Mouse (Mus musculus): ENCODE measurements around the gene Robo1. TPM values are rescaled to one million over a fixed set of nuclear protein-coding genes. Genes with fewer than 3 reads are reported as not detected.
A peak's percentile ranks its signal among the peaks of the same experiment; 100 is the strongest.

Robo1 gene
- polyA plus RNA-seq, 1 experiment from 2014 or later: 18.3 TPM

DNA sequence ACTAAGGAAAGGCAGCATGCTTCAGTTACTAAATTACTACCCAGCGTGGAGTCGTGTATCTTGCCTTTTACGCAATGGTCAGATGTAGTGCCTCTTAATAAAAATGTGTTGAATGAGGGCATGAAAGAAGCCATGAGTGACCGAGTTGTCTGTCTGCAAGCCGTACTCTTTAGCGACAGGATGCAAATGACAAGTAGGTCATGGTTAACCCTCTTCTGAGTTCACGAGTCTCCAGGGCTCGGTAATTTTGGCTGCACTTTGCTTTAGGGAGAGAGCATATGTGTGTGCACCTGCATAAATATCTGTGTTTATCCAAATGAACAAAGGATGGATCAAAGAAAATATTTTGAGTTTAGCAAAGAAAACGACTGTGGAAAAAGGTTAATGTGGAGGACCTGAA is 533.0 kb downstream of the Robo1 start:
- no peak overlapping the region for H3K27ac ChIP-seq (replicated peaks)
- WGBS: 76% methylated on average over 9 of the region's 9 CpGs
- H3K27me3 ChIP-seq (replicated peaks): no peaks in the 10 kb centered on the region
- H3K4me3 ChIP-seq: no peak overlapping the region
- no peak; the same call in 1 of the 2 replicates for ATAC-seq (ENCODE audit: extremely low read depth, insufficient number of reproducible peaks, low FRiP score, low TSS enrichment)
- no peak overlapping the region for H3K4me2 ChIP-seq
- H3K4me1 ChIP-seq: peaks cover 3% of the 10 kb centered on the region; the same call in 1 of the 2 replicates
- no peak overlapping the region for H3K9ac ChIP-seq
- no peaks in the 10 kb centered on the region for H3K36me3 ChIP-seq
- no peaks in the 10 kb centered on the region for H3K9me3 ChIP-seq

DNA sequence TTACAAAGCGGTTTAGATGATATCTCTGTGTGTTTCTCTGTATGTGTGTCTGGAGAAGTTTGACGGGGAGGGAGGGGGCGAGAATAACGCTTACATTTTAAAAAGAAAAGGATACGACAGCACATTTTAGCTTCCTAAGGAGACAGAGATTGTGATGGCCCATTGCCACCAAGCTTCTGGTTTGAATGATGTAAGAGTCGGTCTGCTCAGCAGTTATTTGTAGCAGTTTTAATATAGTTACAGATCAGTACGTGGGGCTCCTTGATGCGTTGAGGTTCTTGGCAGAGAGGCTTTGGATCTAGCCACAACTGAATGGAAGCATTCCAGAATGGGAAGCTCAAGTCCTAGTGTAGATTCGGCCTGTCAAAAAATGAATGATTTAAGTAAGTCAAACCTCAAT is 546.0 kb downstream of the Robo1 start:
- Histone ChIP-seq H3K27me3 (replicated peaks) (no peaks in the 10 kb centered on the region), H3K27ac (replicated peaks) (no peak overlapping the region), H3K4me3 (no peak overlapping the region), H3K4me1 (no peaks in the 10 kb centered on the region), H3K4me2 (no peak overlapping the region), H3K9ac (no peak overlapping the region), H3K36me3 (no peaks in the 10 kb centered on the region), H3K9me3 (no peaks in the 10 kb centered on the region)
- WGBS: 73% methylated on average over 9 of the region's 9 CpGs
- no peak for ATAC-seq (ENCODE audit: extremely low read depth, insufficient number of reproducible peaks, low FRiP score, low TSS enrichment)

DNA sequence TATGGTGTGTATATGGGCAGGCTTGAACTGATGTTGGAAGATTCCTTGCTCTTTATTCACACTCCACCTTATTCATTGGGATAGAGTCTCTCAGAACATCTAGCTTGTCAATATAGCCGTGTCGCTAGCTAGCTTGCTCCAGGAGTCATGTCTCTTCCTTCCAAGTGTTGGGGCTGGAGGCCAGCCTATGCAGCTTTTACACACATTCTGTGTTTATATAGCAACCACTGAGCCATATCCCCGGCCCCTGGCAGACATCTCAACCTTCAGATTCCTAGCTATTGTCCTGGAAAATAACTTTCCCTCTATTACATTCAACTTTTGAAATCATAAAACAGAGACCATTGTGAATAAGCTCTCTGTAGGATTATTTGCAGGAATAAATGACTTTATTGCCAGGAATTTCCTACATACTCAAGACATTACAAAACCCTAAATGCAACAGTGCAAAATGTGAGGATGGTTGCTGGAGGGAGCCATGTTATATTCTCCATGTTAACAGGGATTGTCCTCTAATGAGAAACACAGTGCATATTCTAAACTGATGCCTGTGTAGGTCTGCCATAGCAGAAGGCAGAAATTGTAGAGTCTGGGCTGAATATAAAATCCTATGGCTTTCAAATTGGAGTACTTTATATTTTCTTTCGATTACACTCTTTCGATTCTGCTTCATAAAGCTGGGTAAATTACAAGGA is 546.9 kb downstream of the Robo1 start:
- Histone ChIP-seq H3K36me3 (no peaks in the 10 kb centered on the region), H3K27me3 (replicated peaks) (no peaks in the 10 kb centered on the region), H3K4me1 (no peaks in the 10 kb centered on the region), H3K4me3 (no peak overlapping the region), H3K4me2 (no peak overlapping the region), H3K9me3 (no peaks in the 10 kb centered on the region), H3K27ac (replicated peaks) (no peak overlapping the region), H3K9ac (no peak overlapping the region)
- 74% methylated on average over 5 of the region's 5 CpGs for WGBS
- ATAC-seq (ENCODE audit: extremely low read depth, insufficient number of reproducible peaks, low FRiP score, low TSS enrichment): no peak

DNA sequence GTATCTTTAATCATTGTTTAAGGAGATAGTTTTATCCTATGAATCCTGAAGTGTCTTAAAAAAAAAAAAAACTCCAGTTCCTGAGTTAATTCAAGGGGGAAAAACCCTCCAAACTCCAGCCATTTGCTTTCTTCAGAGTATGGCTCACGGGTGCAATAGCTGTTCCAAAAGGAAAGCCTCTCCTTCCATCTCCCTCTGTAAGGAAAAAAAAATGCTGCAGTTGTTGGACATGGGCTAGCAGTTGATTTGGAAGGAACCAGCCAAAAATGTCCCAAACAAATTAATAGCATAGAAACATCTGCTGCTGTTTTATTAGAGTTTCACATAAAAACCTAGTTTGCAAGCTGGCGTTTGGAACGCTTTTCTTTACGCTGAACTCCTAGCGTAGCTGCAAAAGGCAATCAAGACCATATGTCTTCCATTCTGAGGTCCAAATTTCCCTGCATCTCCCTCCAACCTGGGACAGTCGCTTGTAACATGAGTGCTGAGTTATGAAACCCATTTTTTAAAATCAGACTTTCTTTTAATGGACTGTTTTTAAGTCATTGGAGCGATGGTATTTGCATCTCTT is 553.7 kb downstream of the Robo1 start:
- ATAC-seq (ENCODE audit: extremely low read depth, insufficient number of reproducible peaks, low FRiP score, low TSS enrichment): no peak
- 82% methylated on average over 7 of the region's 7 CpGs for WGBS
- no peaks in the 10 kb centered on the region for H3K9me3 ChIP-seq

DNA sequence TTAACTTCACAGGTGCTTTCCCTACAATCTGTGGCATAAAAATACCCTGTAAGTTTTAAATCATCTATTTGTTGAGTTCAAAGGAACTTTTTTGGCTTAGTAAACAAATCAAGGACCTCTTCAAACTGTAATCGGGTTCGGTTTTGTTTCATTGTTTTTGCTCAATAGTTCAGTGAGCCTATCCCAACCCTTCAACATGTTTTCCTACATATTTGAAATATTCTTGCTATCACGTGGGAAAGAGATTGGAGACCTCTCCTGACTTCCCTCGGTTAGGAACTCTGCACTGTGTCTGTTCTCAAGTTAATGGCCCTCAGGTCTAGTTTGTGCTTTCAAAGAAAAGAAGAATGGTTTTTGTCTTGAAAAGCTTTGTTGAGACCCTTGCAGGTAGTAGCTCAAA is 557.9 kb downstream of the Robo1 start:
- Histone ChIP-seq H3K9me3 (no peaks in the 10 kb centered on the region), H3K9ac (no peak overlapping the region), H3K36me3 (no peaks in the 10 kb centered on the region), H3K27ac (replicated peaks) (no peak overlapping the region), H3K27me3 (replicated peaks) (no peaks in the 10 kb centered on the region), H3K4me1 (peaks cover 6% of the 10 kb centered on the region), H3K4me3 (no peak overlapping the region), H3K4me2 (no peak overlapping the region)
- 38% methylated on average over 4 of the region's 4 CpGs for WGBS
- no peak for ATAC-seq (ENCODE audit: extremely low read depth, insufficient number of reproducible peaks, low FRiP score, low TSS enrichment)

More for the DNA sequence above, 553.7 kb downstream of the Robo1 start:
- Histone ChIP-seq H3K9ac (no peak overlapping the region), H3K27me3 (replicated peaks) (no peaks in the 10 kb centered on the region), H3K4me1 (peaks cover 6% of the 10 kb centered on the region), H3K36me3 (no peaks in the 10 kb centered on the region), H3K4me2 (no peak overlapping the region), H3K4me3 (no peak overlapping the region), H3K27ac (replicated peaks) (no peak overlapping the region)

DNA sequence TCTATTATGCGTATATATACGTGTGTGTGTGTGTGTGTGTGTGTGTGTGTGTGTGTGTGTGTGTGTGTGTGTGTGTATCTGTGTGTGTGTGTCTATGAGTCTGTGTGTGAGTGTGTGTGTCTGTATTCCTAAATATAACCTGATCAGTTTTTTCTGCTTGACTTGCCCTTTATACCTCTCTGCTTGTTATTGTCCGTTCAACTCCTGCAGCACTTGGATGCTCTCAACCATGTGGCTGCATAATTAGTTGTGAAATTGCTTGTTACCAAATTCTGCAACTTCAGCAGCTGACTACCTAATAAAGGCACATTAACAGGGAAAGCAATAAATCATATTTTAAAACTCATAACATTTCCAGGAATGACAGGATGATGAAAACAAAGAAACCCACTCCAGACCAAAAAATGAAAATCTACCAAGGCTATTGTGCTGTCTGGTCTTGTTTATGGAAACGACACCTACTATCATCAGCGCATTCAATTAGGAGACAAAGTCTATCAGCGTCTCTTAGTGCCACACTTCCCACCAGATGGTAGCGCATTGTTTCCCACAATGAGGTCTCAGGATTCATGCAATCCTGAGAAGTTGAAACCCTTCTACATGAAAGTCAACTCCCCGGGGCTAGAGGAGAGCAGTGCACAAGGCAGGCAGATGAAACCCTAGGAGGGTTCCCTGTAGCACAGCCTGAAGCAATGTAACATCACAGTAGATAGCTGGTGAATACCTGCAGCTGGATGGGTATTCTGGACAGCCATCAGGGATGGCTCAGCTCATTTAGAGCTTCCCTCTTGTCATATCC is 567.0 kb downstream of the Robo1 start:
- Histone ChIP-seq H3K27me3 (replicated peaks) (no peaks in the 10 kb centered on the region), H3K4me2 (no peak overlapping the region), H3K27ac (replicated peaks) (no peak overlapping the region), H3K9ac (no peak overlapping the region), H3K4me3 (no peak overlapping the region), H3K9me3 (no peaks in the 10 kb centered on the region), H3K36me3 (no peaks in the 10 kb centered on the region), H3K4me1 (peaks cover 8% of the 10 kb centered on the region)
- 72% methylated on average over 8 of the region's 8 CpGs for WGBS
- no peak for ATAC-seq (ENCODE audit: extremely low read depth, insufficient number of reproducible peaks, low FRiP score, low TSS enrichment)

DNA sequence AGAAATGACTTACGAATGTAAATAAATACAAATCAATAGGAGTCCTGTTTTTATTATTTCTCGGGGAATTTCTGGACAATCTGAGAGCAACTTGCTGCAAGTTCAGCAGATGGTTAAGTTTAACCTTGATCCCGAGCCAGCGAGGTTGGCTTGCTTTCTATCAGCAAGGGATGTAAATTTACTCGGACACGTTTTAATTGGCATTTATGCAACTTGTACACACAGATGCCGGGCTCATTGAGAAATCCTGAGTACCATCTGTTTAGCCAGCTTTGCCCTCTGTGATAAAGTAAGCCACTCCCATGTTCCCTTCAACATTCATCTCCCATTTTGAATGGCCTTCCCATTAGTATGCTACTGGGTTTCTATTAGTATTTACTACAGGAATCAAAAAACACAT is 580.0 kb downstream of the Robo1 start:
- no peak overlapping the region for H3K9ac ChIP-seq
- H3K4me2 ChIP-seq: no peak overlapping the region
- H3K4me3 ChIP-seq: no peak overlapping the region
- H3K27me3 ChIP-seq (replicated peaks): no peaks in the 10 kb centered on the region
- no peaks in the 10 kb centered on the region for H3K36me3 ChIP-seq
- H3K27ac ChIP-seq (replicated peaks): no peak overlapping the region
- H3K4me1 ChIP-seq: 0 out of 2 replicates have a peak, but pooled peaks cover 8% of the 10 kb centered on the region
- ATAC-seq (ENCODE audit: extremely low read depth, insufficient number of reproducible peaks, low FRiP score, low TSS enrichment): no peak
- 78% methylated on average over 7 of the region's 7 CpGs for WGBS
- no peaks in the 10 kb centered on the region for H3K9me3 ChIP-seq

DNA sequence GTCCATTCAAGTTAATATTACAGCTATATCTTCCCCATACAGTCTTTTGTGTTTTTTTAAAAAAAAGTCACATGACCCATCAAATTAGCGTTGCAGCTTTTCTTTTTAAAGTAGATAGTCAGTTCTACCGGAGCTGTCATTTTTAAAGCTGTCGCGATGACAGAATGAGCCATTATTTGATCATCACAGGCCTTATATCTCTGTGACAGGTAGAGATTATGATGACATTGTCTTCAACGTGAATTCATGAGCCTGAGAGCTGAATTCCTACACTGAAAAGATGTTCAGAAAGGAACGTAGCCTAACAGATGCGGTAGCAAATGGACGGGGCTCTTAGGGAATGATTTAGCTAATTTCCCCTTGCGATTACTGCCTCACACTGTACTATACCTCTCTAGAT is 581.3 kb downstream of the Robo1 start:
- WGBS: 80% methylated on average over 9 of the region's 9 CpGs
- ATAC-seq (ENCODE audit: extremely low read depth, insufficient number of reproducible peaks, low FRiP score, low TSS enrichment): no peak
- Histone ChIP-seq H3K27me3 (replicated peaks) (no peaks in the 10 kb centered on the region), H3K36me3 (no peaks in the 10 kb centered on the region), H3K9ac (no peak overlapping the region), H3K4me3 (no peak overlapping the region), H3K9me3 (no peaks in the 10 kb centered on the region), H3K27ac (replicated peaks) (no peak overlapping the region), H3K4me2 (no peak overlapping the region), H3K4me1 (0 out of 2 replicates have a peak, but pooled peaks cover 8% of the 10 kb centered on the region)

DNA sequence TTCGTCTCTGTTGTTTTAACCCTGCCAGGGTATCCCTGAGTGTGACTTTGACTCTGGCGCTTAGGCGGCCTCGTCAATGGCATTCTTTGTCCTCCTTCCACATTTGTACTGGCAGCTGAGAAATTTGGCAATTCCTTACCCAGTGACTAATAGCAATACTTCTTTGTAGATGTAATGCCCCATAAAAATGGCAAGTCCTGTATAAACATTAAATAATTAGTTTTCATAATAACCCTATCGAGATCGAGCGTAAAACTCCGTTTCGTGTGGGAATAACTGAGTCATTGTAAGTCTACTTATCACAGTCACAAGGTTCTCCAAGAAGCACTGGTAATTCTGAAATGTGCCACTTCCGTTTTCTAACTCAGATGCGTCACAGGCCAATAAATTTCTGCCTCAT is 589.0 kb downstream of the Robo1 start:
- WGBS: 80% methylated on average over 11 of the region's 11 CpGs
- no peak for ATAC-seq (ENCODE audit: extremely low read depth, insufficient number of reproducible peaks, low FRiP score, low TSS enrichment)

DNA sequence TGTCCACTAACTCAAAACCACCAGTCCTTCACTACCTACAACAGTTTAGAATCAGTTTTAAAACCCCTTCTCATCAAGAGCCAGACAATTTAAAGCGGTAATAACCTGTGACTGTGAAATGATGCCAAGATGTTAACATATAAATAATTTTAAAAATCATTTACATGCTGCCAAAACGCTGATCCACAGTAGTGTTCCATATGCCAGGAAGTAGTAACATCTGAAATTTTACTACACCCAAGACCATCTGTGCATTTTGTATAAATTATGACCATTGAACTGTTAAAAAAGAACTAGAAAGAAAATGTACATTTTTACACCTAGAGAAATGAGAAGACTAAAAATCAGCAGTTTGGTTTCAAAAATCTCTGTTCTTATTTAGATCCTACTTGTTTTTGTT is 600.8 kb downstream of the Robo1 start:
- Histone ChIP-seq H3K4me2 (no peak overlapping the region), H3K27ac (replicated peaks) (no peak overlapping the region), H3K36me3 (no peaks in the 10 kb centered on the region), H3K27me3 (replicated peaks) (no peaks in the 10 kb centered on the region), H3K4me1 (peaks cover 9% of the 10 kb centered on the region; the same call in 1 of the 2 replicates), H3K9me3 (peaks cover 4% of the 10 kb centered on the region; the same call in 1 of the 2 replicates), H3K9ac (no peak overlapping the region), H3K4me3 (no peak overlapping the region)
- ATAC-seq (ENCODE audit: extremely low read depth, insufficient number of reproducible peaks, low FRiP score, low TSS enrichment): no peak
- 80% methylated on average over 2 of the region's 2 CpGs for WGBS

More for the DNA sequence above, 589.0 kb downstream of the Robo1 start:
- Histone ChIP-seq H3K4me1 (peaks cover 3% of the 10 kb centered on the region), H3K4me3 (no peak overlapping the region), H3K27ac (replicated peaks) (peak overlapping the region; percentile 45), H3K9ac (no peak overlapping the region), H3K4me2 (peak overlapping the region; percentile 38), H3K36me3 (no peaks in the 10 kb centered on the region), H3K9me3 (no peaks in the 10 kb centered on the region), H3K27me3 (replicated peaks) (no peaks in the 10 kb centered on the region)

DNA sequence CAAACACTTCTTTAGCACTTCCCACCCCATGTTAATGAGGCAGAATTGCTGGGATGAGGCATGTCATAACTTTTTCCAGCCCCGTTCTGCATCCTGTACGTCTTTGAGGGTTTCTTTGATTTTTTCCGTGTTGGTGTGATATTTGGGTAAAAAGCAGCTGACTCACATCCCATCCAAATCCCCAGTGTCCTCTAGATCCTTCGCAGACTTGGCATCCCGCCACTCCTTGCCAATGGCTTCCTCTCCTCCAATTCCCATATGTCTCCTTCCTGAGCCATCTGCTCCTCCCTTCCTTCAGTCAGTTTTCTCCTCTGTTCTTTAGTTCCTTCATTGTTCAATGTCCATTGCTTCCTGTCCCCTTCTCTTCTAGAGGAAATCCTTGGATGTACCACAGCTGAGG is 605.0 kb downstream of the Robo1 start:
- Histone ChIP-seq H3K9me3 (peaks cover 4% of the 10 kb centered on the region; the same call in 1 of the 2 replicates), H3K36me3 (no peaks in the 10 kb centered on the region), H3K4me2 (no peak overlapping the region), H3K27ac (replicated peaks) (no peak overlapping the region), H3K9ac (no peak overlapping the region), H3K4me3 (no peak overlapping the region), H3K4me1 (peaks cover 6% of the 10 kb centered on the region; the same call in 1 of the 2 replicates), H3K27me3 (replicated peaks) (no peaks in the 10 kb centered on the region)
- no peak for ATAC-seq (ENCODE audit: extremely low read depth, insufficient number of reproducible peaks, low FRiP score, low TSS enrichment)
- 55% methylated on average over 5 of the region's 5 CpGs for WGBS
